Mouse (Mus musculus): ENCODE results near the gene Slc47a1.

DNA sequence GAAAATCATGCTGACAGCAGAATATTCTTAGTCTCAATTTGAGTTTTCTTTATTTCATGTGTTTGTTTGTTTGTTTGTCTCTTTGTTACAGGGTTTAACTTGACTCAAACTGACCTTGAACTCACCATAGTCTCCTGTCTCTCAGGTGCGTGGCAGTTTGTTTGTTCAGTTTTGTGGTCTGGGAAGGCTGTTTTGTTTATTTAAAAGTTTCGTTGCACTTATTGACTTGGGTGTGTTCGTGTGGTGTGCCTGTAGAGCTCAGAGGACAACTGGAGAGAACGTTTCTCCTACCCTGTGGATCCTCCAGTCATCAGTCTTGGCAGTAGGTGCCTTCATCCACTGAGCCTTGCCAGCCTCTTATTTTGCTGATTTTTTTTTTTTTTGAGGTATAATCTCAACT, 10.8 kb upstream of the Slc47a1 start:
- TF ChIP-seq CTCF (IDR thresholded peaks at IDR 0.05): no peak
- no peak for TF ChIP-seq EP300 (IDR thresholded peaks at IDR 0.05)
